Mouse (Mus musculus): ENCODE measurements around the gene Gm10842. TPM values are rescaled to one million over a fixed set of nuclear protein-coding genes. Genes with fewer than 3 reads are reported as not detected.

The Gm10842 gene
- polyA plus RNA-seq (2012; fragmentation: generic; extraction: Trizol), result not detected

DNA sequence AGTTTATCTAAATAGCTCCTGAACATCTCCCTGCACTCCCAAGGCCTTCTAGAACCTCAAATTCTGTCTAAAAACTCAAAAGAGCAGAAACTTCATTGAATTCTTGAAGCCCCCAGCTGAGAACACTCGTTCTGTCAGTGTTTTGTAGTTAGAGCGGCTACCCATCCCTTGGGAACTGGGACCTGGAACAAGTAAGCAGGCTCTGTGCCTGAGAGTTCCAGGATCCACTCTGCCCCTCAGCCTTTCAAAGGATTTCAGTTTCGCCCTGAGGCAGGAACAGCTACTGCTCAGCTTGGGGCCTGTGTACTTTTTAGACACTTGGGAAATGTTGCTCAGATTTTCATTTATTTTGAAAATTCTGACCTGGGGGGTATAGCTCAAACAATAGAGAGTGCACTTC is at the start of gene Gm10842:
Gm10842 (plus strand) TSS at position 301 of the 400 bp plus-strand sequence.

DNA sequence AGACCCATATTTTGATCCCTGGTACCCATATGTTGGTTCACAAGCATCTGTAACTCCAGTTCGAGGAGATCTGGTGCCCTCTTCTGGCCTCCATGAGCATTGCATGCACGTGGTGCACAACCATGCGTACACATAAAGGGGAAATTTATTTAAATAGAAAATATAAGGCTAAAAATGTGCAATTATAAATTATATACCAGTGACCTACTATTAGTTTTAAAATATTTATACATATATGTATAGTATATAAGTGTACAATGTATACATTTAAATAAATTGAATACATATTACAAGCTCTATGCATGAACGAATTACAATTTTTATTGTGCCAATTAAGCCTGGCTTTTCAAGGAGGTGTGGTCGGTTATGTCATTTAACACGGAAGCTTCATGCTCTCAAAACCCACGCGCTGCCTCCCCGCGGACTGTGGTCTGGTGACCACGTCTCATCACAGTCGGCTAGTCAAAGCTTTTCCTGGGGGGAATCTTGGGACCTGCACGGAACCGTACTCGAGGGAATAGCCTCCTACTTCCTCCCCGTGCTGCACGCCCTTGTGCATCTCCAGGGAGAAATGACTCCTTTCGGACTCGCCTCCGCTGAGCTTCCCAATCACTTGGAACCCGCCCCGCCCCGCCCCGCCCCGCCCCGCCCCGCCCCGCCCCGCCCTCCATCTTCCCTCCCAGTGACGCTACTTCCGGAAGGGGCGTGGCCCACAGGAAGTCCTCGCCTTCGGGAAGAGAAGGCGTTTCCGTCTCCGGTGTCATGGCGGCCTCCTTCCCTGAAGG is 20.8 kb upstream of the Gm10842 start, which contains the start of gene Mettl2:
Mettl2 (plus strand) TSS at position 691 of the 785 bp plus-strand sequence.

DNA sequence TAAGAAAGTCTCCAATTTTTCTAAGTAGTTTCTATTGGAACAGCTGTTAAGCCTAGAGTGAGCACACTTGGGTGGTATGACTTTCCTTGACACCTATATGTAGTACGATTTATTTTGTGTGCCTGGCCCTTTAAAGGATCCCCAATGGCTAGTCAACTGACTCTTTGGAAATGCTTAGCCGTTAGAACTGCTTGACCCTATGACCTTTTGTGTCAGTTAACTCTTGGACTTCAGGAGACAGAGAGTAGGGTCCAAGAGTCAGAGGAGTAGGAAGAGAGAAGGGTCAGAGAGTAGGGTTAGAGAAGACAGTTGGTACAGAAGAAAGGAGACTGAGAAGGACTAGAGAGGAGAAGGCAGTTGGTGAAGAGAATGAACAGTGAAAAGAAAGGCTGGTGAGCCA is 31.8 kb downstream of the Gm10842 start, which contains the start of gene Tlk2:
Tlk2 (plus strand) TSS at position 292 of the 400 bp plus-strand sequence.

Other genes starting within 250 kb of the Gm10842 start
- not detected for gene Efcab3, start 83.3 kb upstream of the Gm10842 start, polyA plus RNA-seq (2012; fragmentation: generic; extraction: Trizol)
- 10 to 100 TPM in 1 of 2 experiments, 1 to 10 TPM in 1; 9.1 to 26.4 TPM for gene Mettl2, start 20.5 kb upstream of the Gm10842 start, polyA plus RNA-seq (2012; fragmentation: generic; extraction: Trizol)
- 10 to 100 TPM in 1 of 2 experiments, 1 to 10 TPM in 1; 1.5 to 18.5 TPM for gene Tlk2, start 31.9 kb downstream of the Gm10842 start, polyA plus RNA-seq (2012; fragmentation: generic; extraction: Trizol)
- gene Mrc2, start 145.8 kb downstream of the Gm10842 start, polyA plus RNA-seq (2012; fragmentation: generic; extraction: Trizol), result 100 to 1,000 TPM in 1 of 2 experiments, 10 to 100 TPM in 1; 26.6 to 259 TPM